Mouse (Mus musculus) cerebellum, adult 18-20 months (tissue): ENCODE measurements around the gene Sestd1.

ENCODE experiments used
- DNase-seq, 2 experiments: peaks; one replicate each; pipeline ENCODE4 v3.0.0; 2021

Sestd1 gene

DNA sequence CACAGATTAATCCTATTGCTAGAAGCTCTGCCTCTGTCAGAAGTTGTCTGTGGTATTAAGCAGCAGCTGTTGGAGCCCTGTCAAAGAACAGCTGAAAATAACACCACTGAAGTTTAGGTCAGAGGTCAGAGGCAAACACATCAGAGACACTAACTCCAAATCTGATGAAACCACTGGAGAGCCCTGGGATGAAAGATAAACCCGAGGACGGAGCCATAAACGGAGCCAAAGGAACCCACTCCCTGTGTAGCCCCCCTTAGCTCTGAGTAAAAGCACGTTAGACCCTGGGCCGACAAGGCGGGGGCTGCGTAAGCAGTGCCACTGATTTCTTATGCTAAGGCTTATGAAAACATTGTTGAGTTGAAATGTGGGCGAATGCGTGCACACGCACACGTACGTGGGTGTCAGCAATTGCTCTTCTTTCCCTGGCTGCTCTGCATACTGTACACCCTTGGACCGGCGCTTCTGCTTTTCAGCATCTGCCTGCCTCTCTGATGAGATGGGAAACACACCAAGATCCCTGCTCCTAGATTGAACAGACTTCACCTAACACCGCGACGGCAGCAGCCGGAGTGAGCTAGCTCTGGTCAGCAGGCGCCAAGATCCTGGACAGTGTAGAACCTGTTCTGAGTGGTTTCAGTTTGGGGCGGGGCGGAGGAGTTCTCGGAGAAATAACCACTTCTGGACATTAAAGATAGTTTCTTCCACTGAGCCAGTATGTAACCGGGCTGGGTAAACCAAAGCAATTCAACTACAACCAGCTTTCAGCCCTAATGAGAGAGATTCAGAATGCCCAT is 108.8 kb downstream of the Sestd1 start:
- no peak for DNase-seq

DNA sequence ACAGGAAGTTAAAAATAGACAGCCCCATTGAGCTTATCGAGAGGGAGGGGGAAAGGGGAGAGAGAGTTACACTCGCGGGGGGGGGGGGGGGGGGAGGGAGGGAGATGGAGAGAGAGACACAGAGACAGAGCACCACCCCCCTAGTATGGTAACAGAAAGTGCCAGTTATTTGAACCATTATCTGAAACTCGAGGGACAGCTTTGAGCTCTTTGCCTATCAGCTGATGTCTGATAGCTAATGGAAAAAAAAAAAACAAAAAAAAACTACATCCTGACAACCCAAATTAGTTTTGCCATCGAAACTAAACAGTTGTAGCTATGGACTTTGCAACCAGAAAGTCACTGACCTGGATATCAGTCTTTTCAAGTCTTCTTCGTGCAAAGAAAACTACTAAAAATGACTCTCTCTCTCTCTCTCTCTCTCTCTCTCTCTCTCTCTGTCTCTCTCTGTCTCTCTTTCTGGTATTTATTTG is 109.7 kb downstream of the Sestd1 start, which contains the start of gene Ccdc141:
Ccdc141 (minus strand) TSS at position 4 of the 473 bp plus-strand sequence.
- no peak for DNase-seq

DNA sequence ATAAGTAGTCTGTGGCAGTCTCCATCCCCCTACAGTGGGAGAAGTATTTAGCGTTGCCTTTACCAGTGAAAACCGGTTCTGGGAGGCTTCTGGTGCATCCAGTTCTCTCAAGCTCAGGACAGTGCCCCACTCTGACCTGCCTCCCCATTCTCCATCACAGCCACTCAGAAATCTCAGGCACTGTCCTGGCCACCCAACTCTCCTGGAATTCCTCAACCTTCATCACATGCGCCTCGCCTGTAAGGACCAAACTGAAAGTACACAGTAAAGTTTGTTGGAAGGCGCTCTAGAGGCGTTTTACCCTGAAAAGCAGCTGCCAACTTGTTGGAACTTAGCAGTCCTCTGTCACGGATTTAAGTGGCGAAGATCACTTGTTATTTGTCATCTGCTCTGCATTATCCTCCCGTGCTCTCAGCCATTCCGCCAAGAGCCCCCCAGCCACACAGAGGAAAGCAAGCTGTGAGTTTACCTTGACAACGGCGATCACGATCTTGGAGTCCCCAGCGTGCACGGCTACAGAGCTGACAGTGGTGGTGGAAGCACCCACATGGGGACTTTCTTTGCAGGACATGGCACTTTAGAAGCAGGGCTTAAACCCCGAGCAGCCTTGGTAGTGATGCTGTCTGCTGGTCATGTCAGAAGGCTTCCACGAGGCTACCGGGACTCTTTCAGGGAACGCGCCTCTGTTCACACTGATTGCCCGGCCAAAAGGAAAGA is 110.3 kb downstream of the Sestd1 start:
- no peak for DNase-seq

DNA sequence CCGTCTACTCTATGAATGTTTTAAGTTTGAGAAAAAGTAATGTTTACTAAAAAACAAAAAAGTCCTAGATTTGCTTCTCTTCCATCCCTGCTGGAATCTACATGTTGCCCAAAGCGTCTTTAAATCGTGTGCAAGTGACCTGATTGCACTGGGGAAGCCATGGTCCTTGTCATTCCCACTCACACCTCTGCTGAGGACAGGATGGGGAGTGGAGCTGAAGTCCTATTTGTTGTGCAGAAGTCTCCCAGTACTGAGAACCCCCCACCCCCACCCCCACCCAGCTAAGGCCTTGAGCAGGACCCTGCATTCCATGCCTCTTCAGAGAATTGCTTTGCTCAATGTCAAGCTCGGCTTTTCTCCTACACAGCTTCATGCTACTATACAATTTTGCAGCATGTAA is 111.2 kb downstream of the Sestd1 start:
- no peak for DNase-seq

DNA sequence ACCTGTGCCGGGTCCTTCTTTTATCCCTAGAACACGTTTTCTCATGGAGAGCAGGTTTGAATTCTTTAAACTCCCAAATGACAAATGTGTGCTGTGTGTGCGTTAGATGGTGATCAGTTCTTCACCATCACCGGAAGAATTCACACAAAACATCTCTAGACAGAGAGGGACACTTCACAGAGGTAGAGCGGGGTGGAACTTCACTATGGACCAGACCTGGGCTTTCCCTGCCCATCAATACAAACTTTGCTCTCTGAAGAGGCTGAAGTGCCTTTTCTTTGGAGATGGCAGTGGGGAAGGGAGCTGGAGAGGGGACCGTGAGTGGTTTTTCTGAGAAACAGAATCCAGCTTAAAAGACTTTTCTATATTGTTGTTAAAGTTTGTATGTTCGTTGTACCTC is 111.6 kb downstream of the Sestd1 start:
- no peak for DNase-seq

DNA sequence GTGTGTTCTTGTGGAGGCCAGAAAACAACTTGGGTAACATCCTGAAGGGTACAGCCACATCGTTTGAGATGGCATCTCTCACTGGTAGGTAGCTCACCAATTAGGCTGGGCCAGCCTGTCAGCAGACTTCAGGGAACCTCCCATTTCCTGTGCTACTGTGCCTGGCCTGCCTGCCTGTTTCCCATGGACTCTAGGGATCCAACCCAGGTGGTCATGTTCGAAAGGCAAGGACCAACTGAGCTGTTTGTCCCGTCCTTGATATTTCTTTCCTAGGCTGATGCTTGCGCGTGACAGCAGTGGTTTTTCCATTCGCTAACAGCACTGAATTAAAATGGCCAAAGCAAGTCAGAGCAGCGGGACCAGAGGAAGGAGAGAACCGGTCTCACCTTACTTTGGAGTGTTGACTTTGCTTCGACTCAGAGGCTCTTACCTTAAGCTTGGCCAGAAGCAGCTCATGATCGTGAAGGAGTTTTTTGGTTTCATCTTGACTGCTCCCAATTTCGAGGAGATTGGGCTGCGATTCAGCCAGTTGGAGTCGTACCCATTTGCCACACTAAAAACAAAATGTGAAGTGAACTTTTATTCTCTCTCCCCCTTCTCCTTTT is 112.2 kb downstream of the Sestd1 start:
- no peak for DNase-seq

DNA sequence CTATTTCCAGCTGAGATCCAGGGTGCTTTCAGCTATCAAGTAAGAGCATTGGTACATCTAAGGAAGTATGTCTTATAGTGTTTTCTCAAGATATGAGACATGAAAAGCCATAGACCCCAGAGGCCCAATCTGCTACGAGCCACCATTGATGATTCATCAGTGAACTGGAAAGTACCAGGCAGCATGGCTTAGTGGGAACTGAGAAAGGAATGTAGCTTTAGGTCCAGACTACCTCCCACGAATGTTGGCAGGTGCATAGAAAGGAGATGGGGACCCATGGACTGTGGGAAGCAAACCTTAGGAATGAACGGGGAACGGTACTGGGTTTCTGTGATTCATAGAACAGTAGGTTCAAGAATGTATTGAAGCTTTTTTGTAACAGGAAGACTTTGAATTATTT is 114.0 kb downstream of the Sestd1 start:
- DNase-seq = no peak

DNA sequence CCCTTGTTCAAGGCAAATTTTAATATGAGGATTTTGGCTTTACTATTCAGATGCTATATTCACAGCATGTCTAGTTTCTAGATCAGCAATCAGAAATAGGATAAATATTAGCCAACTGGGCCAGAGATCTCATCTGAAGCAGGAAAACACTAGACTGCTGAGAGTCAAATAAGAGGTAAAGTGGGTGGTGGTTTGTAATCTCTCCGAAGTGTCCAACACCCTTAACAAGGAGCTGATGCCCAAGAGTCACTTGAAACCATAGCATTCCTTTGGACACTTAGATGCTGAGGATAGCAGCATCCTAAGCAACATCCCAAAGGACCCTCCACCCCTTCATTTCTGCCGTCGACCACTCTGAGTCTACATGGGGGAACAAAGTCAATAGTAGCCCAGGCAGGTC is 115.7 kb downstream of the Sestd1 start:
- no peak for DNase-seq

DNA sequence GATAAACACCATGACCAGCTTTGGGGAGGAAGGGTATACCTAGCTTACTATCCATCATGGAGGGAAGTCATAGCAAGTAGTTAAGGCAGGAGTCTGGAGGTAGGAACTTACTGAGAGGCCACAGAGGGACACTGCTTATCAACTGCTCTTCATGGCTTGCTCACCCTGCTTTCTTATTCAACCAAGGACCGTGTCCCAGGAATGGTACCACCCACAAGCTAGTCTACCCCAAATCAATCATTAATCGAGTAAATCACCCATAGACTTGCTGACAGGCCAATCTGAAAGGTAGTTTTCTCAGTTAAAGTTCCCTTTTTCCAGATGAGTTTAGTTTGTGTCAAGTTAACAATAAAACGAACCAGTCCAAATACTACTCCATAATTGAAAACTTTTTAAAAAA is 117.0 kb downstream of the Sestd1 start:
- no peak for DNase-seq

DNA sequence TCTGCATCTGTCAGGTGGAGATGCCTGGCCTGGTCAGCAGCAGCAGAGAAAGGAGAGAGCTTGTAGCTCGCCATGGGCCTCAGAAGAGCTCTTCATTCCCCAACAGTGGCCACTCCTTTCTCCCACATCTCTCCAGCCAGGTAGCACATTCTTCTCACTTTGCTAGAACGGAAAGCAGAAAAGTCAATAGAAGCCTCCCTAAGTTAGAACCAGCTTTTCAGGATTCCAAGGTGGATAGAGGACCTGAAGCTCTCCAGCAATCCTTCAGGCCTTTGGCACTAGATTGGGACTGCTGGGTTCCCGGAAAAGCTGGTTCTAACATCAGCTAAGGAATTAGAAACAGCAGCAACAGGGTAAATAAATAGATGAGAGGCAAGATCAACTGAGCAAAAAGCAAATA is 118.3 kb downstream of the Sestd1 start:
- no peak for DNase-seq

DNA sequence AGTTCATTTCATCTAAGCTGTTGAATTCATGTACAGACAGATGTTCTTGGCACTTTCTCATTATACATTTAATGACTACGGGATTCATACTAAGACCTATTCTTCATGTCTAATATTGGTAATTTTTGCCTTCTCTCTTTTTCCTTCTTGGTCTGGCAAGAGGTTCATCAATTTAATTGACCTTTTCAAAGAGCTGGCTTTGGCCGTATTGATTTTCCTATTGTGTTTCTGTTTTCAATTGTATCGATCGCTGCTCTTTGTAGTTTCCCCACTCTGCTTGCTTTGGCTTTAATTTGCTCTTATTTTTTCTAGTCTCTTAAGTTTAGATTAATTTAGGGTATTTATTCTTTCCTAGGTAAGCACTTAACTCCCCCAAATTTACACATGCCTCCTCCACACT is 122.8 kb downstream of the Sestd1 start:
- no peak for DNase-seq

DNA sequence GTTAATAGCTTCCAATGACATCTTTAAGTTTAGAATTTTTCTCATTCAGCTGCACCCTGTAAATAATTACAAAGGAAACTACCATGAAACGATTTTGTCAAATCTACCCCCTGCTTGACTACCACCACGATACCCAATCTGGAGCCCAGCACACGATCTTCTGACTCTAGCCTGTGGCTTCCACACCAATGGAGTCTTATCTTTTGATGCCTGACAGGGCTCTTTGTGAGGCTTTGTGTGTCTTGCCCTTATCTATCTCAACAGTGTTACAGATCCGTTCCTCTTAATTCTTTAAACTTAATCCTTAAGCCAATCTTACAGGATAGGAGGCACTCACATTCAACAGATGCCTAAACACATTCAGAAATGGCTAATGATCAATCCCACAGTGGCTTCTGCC is 126.3 kb downstream of the Sestd1 start:
- no peak for DNase-seq

DNA sequence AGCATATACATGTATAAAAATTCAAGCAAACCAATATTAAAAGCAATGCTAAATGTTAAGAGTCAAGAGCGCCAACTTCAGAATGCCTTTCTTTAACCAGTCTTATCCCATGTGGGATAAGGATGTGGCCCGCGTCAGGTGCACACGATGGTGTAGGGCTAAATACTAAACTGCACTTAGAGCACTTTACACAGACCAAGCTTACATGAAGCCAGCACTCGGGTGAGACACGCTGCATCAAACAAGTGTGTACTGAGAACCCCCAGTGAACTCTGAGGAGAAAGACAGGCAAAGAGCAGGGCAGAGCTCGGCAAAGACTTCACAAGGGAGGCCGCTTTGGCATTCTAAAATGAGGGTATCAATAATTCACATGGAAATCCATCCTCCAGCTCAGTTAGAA is 129.1 kb downstream of the Sestd1 start:
- no peak for DNase-seq

DNA sequence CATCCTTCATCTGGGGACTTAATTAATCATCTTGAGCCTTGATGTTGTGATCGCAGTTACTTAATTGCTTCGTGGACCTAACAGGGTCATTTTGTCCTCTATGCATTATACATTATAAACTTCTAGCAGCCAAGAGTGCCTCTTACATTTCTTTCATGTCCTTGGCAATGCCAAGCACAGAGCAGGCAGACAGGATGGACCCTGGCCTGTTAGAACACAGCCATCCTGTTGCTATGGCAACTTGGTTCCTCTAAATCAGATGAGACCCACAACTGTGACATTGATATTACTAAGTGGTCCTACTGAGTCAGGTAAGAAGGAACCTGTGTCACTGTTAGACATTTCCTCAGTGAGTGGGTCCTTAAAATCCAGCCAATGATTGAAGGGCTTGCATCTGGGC is 130.8 kb downstream of the Sestd1 start:
- DNase-seq = no peak

DNA sequence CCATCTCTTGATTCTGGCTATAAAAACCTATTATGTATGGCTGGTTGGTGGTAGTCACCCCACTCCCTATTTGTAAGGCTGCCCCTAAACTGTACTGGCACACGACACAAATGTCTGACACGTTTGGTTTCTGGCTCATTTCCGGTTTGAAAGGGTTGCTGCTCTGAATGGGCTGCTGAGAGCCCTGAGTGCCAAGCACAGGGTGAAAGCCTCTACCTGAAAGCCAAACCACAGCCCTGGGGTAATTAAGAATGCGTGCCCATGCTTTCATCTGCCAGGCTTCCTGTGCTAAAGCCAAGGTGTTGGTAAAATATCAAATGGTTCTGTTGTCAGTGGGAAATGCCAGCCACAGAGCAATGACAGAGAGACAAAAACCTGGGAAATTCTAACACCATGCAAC is 132.2 kb downstream of the Sestd1 start:
- DNase-seq = no peak

DNA sequence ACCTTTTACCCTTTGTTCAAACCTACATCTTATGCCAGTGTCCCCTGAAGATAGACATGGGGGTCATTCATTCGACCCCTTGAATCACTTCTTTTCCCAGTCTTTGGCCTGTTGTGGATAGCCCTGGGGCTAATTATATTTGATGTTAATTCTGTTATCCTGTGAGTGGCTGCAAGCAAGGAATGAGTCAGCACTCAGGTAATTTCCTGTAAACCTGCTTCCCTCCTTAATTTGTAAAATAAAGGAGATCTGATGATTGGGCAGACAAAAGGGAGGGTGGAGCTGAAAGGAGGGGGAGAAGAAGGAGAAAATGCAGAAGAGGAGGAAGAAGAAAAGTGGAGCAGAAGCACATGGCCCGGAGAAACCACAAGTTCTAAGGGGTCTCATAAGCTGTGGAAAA is 133.4 kb downstream of the Sestd1 start:
- no peak for DNase-seq

DNA sequence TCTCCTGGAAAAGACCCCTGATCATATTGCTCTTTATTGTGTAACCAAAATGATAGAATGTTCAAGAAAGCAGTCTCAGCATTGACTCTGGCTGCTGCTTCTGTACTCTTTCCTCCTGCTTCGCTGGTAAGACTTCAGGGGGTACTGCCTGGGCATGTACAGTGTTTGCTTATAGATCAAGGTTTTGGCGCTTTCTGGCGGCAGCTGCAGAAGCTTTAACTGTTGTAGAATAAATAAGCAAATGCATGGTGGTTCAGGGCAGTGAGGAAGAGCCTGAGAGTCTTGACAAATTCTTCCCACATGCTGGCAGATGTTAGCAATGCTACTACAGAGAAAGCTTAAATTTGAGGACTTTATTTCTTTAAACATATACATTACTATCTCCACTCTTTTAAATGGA is 134.1 kb downstream of the Sestd1 start:
- no peak for DNase-seq

DNA sequence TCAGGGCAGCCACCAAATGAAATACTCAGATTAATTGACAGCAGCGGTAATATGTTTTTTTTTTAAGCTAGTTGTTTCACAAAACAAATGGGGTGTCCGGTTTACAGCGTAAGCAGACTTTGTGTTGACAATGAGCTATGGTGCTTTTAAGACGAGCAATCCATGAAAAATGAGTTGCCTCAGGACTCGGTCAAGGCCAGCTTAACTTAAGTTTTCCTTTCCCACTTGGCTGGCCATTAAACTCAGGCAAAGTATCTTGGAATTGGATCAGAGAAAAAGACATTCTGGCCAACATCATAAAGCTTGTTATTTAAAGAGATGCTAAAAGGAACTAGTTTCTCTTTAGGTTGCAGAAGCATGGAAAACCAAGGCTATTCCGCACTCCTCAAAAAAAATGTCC is 136.9 kb downstream of the Sestd1 start:
- DNase-seq = no peak

DNA sequence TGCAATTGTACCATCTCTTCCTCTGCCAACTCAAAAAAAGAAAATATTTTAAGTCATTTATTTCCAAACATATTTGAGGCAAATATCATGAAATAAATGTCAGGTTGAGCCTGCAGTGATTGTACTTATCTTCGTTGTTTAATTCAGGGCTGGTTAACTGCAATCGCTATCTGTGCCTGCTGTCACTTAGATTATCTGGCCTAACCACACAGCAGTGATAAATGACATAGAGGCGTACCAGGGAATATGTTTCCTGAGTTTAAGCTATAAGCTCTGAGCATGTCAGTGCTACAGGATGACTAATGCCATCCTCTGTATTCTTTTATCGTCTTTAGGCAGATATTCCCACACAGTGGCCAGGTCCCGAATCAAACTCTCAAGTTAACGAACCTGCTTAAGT is 141.5 kb downstream of the Sestd1 start:
- no peak for DNase-seq

DNA sequence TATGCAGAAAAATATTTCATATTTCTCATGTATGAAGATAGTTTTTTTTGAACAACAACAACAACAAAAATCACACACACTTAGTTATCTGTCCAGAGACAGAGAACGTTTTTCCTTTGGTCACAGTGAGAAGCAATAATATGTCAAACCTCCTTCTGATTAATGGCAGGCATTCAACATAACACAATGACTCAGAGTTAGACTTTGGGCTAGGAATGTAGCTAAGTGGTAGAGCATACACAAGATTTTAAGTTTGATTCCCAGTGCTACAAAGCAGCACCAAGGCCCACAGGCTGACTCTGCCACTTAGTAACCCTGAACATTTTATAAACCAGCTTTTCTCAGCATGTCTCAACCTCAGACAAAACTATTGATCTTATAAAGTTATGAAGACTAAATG is 145.5 kb downstream of the Sestd1 start:
- DNase-seq = no peak

DNA sequence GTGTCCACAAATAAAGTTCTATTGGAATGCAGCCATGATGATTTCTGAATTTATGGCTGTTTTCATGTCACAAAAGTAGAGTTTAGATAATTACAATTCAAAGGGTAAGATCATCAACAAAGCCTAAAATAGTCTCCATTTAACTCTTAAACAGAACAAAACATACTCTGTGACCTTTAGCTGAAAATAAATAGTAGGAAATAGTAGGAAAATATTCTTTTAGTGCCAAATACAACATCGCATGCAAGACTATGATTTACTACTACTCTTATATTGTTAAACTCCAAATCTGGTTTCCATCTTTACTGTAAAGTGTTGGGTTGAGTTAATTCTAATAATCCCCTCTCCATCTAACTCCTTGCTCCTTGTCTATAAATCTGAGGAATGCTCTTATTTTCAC is 147.0 kb downstream of the Sestd1 start:
- DNase-seq = no peak
